Mouse (Mus musculus) heart, embryonic 12.5 days (tissue): ENCODE results near the gene Zcchc10. TPM values are rescaled to one million over a fixed set of nuclear protein-coding genes. Genes with fewer than 3 reads are reported as not detected.
A peak's percentile ranks its signal among the peaks of the same experiment; 100 is the strongest.
"Not testable (repeated sequence)": the region's sequence is repeated elsewhere in the genome, so short reads cannot be mapped to it uniquely, and the experiment has no call there.

ENCODE experiments used
- ATAC-seq: fragments of 200-750 bp; cut with Nextera tagmentation; 2 replicates; pipeline ENCODE4 v1.8.0; 2017; ENCODE audit warnings: moderate TSS enrichment, moderate library complexity; ENCODE audit not compliant: insufficient number of reproducible peaks, low FRiP score
- H3K27ac ChIP-seq: fragments of 300-500 bp; sonication (generic); 2 replicates; pipeline ENCODE4 v1.5.1; 2016; ENCODE audit warnings: mild to moderate bottlenecking, moderate library complexity; ENCODE audit not compliant: poor library complexity, severe bottlenecking
- H3K27me3 ChIP-seq: fragments of 300-500 bp; sonication (generic); replicated peaks from 2 replicates; pipeline ENCODE4 v1.6.1; 2016; ENCODE audit warnings: mild to moderate bottlenecking, moderate library complexity
- H3K36me3 ChIP-seq: fragments of 300-500 bp; sonication (generic); 2 replicates; pipeline ENCODE4 v1.6.1; 2016; ENCODE audit warnings: mild to moderate bottlenecking, moderate library complexity
- H3K4me1 ChIP-seq: fragments of 300-500 bp; sonication (generic); replicated peaks from 2 replicates; pipeline ENCODE4 v1.6.1; 2016; ENCODE audit warnings: mild to moderate bottlenecking
- H3K4me2 ChIP-seq: fragments of 300-500 bp; sonication (generic); 2 replicates; pipeline ENCODE4 v1.6.1; 2016; ENCODE audit warnings: mild to moderate bottlenecking, moderate library complexity
- H3K4me3 ChIP-seq: fragments of 300-500 bp; sonication (generic); 2 replicates; pipeline ENCODE4 v1.5.1; 2016; ENCODE audit warnings: mild to moderate bottlenecking
- H3K9ac ChIP-seq: fragments of 300-500 bp; sonication (generic); 2 replicates; pipeline ENCODE4 v1.6.1; 2016; ENCODE audit warnings: mild to moderate bottlenecking, moderate library complexity
- H3K9me3 ChIP-seq: fragments of 300-500 bp; sonication (generic); replicated peaks from 2 replicates; pipeline ENCODE4 v1.6.1; 2016; ENCODE audit warnings: mild to moderate bottlenecking, moderate library complexity
- WGBS: fragments of 180-500 bp; shearing (Covaris S2); methylation state at CpG from one replicate; pipeline ENCODE4 v1.1.7; 2016; 5-methylcytosine and 5-hydroxymethylcytosine counted together
- polyA plus RNA-seq: library from polyadenylated mRNA; unstranded; fragments of >200 nt; fragmentation: Nextera tagmentation; extraction: Ambion mirVana; gene quantifications from 2 replicates; pipeline ENCODE4 v1.2.1, GENCODE M21; 2016

The Zcchc10 gene
- polyA plus RNA-seq, 1 experiment from 2014 or later: 14.0 TPM

DNA sequence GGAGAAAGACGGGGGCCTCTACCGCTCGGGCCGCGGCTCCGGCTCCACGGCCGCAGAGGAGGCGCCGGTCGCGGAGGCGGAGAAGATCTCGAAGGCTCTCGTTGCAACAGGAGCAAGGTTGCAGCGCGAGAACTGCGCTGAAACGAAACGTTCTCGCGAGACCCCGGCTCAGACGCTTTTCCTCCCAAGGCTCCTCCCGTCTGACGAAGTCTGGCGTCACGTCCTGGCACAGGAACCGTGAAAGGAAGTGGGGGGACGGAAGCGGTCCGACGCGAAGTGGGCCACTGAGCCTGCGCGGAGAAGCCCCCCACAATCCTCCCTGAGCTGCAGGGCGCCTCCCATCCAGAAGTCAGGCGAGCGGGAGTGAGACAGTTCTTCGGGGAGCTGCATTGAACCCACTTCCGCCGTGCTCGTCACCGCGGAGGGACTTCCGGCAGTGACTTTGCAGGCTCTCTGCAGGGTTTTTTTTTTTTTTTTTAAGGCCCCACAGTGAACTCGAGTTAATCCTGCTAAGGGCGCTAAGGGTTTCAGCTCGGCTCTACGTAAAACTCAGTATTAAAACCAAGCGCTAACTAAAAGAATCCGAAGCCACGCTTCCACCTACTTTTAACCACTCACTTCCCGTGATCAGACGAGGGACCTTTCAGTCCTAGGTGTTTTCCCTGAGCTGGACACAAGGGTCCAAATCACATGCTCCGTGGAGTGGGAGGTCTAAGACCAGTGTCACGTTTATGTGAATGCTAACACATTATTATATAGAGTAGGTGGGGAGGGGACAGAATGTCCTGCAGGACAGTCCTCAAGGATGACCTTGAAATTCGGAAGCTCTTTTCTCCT, 23.9 kb upstream of the Zcchc10 start, which contains the start of gene Hspa4:
Hspa4 (minus strand) TSS at position 128 of the 837 bp plus-strand sequence.
- H3K4me1 ChIP-seq: peaks cover 37% of the 10 kb centered on the region
- under 1% methylated on average over 58 of the region's 58 CpGs for WGBS
- peak within 1 kb of the TSS; percentile 88 for H3K4me3 ChIP-seq

DNA sequence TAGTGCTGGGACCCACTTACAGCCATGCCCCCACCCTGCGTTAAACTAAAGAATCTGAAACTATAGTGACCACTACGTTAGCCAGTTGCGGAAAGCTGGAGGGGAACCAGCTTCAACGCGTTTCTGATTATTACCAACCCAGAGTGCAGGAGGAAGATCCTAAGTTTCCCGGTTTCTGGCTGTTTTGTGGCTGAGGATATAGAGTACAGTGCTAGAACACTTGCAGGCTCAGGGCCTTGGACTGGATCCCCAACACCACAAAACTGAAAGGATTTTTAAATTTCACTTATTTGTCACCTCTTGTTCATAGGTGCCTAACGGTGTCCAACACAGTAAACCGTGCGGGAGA, 23.3 kb upstream of the Zcchc10 start:
- peak overlapping the region; percentile 88 for H3K4me3 ChIP-seq
- no peaks in the 10 kb centered on the region for H3K27me3 ChIP-seq
- H3K9me3 ChIP-seq: no peaks in the 10 kb centered on the region
- 51% methylated on average over 9 of the region's 9 CpGs for WGBS
- peaks cover 9% of the 10 kb centered on the region for H3K36me3 ChIP-seq
- ATAC-seq: no peak
- peak overlapping the region; percentile 77 for H3K9ac ChIP-seq
- peaks cover 37% of the 10 kb centered on the region for H3K4me1 ChIP-seq
- H3K4me2 ChIP-seq: peak overlapping the region; percentile 75
- H3K27ac ChIP-seq: peak overlapping the region; percentile 100

More for the DNA sequence above, 23.9 kb upstream of the Zcchc10 start, which contains the start of gene Hspa4:
- Histone ChIP-seq H3K9me3 (no peaks in the 10 kb centered on the region), H3K27ac (peak within 1 kb of the TSS; percentile 100), H3K9ac (peak within 1 kb of the TSS; percentile 98), H3K36me3 (peaks cover 9% of the 10 kb centered on the region), H3K27me3 (no peaks in the 10 kb centered on the region), H3K4me2 (peak within 1 kb of the TSS; percentile 83)
- ATAC-seq: peak; percentile 94

DNA sequence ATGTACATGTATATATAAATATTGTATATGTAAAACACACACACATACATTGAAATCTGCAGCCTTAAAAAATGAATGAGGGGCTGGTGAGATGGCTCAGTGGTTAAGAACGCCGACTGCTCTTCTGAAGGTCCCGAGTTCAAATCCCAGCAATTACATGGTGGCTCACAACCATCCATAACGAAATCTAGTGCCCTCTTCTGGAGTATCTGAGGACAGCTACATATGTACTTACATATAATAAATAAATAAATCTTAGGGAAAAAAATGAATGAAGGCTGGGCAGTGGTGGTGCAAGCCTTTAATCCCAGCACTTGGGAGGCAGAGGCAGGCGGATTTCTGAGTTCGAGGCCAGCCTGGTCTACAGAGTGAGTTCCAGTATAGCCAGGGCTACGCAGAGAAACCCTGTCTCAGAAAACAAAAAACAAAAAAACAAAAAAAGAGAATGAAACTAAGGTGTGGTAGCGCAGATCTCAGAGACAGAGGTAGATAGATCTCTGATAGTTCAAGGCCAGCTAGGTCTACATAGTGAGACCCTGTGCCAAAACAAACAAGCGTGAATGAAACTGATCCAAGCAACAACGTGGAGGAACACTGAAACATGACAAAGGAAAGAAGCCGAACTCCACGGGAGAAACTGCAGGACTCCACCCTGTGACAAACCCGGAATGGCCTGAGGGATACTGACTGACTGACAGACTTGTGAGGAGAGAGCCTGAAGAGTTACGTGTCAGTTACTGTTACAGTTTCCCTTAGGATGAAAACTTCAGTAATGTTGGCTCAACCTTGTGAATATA, 20.2 kb upstream of the Zcchc10 start:
- 83% methylated on average over 14 of the region's 14 CpGs for WGBS
- Histone ChIP-seq H3K9ac (no peak overlapping the region), H3K4me2 (no peak overlapping the region), H3K4me1 (peaks cover 29% of the 10 kb centered on the region), H3K27me3 (no peaks in the 10 kb centered on the region), H3K9me3 (no peaks in the 10 kb centered on the region), H3K36me3 (no peaks in the 10 kb centered on the region), H3K27ac (no peak overlapping the region), H3K4me3 (no peak overlapping the region)
- ATAC-seq: no peak

DNA sequence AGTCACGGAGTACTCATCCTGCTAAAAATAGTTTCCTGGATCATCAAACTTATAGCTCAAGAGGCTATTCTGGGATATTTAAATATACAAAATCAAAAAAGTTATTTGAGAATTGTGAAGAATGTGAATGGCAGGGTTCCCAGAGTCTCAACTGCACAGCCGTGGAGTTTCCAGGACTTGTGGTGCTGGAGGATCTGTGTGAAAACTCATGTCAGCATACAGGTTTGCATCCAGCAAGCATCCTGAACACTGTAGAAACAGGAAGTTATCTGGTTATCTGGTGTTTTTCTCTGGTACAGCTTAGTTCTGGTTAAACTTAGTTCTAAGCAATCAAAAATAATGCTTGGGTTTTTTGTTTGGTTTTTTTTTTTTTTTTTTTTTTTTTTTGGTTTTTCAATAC, 17.5 kb upstream of the Zcchc10 start:
- no peak overlapping the region for H3K27ac ChIP-seq

DNA sequence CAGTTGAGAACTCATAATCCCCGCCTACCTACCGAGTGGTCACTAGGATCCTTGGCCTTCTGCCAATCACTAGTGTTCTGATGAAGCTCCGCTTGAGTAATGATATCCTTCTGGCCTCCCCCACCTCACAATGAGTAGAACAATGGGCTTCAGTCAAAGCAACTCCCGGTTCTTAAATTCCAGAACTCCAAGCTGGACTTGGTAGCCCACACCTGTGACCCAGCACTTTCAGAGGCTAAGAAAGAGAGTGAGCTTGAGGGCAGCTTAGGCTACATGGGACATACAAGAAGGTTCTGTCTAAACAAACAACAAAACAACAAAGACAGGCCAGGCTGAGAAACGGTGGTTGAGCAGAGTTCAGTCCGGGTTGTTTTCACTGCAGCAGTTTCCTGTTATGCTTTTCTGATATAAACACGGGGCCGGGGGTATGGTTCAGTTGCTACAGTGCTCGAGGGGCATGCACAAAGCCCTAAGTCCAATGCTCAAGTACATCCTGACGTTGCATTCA, 16.9 kb upstream of the Zcchc10 start:
- Histone ChIP-seq H3K9ac (no peak overlapping the region), H3K27ac (peak overlapping the region; percentile 91), H3K36me3 (no peaks in the 10 kb centered on the region), H3K27me3 (no peaks in the 10 kb centered on the region), H3K9me3 (no peaks in the 10 kb centered on the region), H3K4me1 (peaks cover 34% of the 10 kb centered on the region), H3K4me3 (no peak overlapping the region), H3K4me2 (no peak overlapping the region)
- 50% methylated on average over 10 of the region's 10 CpGs for WGBS
- ATAC-seq: peak; percentile 33; the same call in 1 of the 2 replicates

More for the DNA sequence above, 17.5 kb upstream of the Zcchc10 start:
- Histone ChIP-seq H3K27me3 (no peaks in the 10 kb centered on the region), H3K4me2 (no peak overlapping the region), H3K36me3 (no peaks in the 10 kb centered on the region), H3K4me3 (no peak overlapping the region), H3K9ac (no peak overlapping the region), H3K4me1 (peaks cover 34% of the 10 kb centered on the region), H3K9me3 (no peaks in the 10 kb centered on the region)
- 53% methylated on average over 2 of the region's 2 CpGs for WGBS
- no peak for ATAC-seq

DNA sequence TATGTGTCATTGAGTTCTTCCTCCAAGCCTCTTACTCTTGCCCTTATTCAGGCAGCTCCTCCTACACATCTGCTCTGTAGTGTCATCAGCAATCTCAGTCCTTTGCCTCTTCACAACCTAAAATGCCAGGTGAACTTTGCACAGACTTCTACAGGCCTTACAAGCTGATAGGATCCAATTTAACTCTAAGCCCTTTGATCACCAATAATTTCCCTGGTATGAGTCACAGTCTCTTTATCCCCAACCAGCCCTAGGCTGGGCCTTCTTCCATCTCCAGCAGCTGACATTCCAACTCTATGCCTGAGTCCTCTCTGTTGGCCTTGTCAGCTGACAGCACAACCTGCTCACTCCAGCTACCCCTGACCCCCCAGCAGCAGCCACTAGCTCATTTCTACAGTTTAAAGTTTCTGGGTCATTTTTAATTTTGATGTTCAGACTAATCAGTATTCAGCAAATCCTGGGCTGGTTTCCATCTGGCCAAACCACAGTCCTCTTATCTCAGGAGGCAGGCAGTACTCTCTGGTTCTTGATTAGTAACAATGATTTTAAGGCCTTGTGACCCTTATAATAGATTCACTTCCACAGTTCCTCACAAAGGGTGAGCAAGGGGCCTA, 16.1 kb upstream of the Zcchc10 start:
- peak; percentile 24; the same call in 1 of the 2 replicates for ATAC-seq
- H3K36me3 ChIP-seq: no peaks in the 10 kb centered on the region

DNA sequence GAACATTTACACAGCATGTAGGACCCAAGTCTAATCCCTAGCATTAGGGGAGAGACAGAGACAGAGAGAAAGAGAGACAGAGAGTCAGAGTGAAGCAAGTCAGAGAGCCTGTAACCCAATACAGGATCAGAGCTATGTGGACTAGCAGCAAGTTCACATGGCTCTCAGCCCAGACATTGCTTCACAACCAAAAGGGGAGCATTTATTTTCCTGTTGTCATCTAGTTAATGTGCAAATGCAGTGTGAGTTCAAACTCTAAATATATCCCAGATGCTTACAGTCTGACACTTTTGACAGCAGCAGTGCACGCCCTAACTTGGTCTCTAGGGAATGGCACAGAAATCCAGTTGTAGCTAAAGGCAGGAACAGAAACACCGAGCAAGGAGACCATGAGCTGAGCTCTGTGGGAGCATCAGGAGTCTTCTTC, 15.6 kb upstream of the Zcchc10 start:
- Histone ChIP-seq H3K9ac (no peak overlapping the region), H3K27me3 (no peaks in the 10 kb centered on the region), H3K36me3 (no peaks in the 10 kb centered on the region), H3K27ac (peak overlapping the region; percentile 91), H3K4me2 (no peak overlapping the region), H3K4me3 (no peak overlapping the region), H3K9me3 (no peaks in the 10 kb centered on the region), H3K4me1 (peaks cover 34% of the 10 kb centered on the region)
- ATAC-seq: peak; percentile 26; the same call in 1 of the 2 replicates
- WGBS: 15% methylated on average over 2 of the region's 2 CpGs

More for the DNA sequence above, 16.1 kb upstream of the Zcchc10 start:
- H3K27ac ChIP-seq: peak overlapping the region; percentile 91
- H3K4me1 ChIP-seq: peaks cover 34% of the 10 kb centered on the region
- H3K4me2 ChIP-seq: no peak overlapping the region
- no peaks in the 10 kb centered on the region for H3K9me3 ChIP-seq
- no peak overlapping the region for H3K9ac ChIP-seq
- no peaks in the 10 kb centered on the region for H3K27me3 ChIP-seq
- no peak overlapping the region for H3K4me3 ChIP-seq

DNA sequence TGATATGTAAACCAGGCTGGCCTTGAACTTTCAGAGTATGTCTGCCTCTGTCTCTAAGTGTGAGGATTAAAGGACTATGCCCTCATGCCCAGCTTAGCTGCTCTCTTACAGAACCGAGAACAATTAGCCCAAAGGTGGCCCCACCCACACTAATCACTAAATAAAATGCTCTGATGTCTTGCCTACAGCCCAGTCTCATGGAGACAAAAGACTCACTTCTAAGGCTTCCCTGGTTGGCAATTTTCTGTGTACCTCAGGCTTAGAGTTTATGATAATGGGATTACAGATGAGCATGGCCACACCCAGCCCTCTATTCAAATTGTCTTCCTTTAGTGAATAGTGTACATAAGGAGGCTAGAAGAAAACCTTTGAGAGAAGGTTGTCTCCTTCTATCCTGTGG, 13.1 kb upstream of the Zcchc10 start:
- no peak for ATAC-seq
- Histone ChIP-seq H3K36me3 (no peaks in the 10 kb centered on the region), H3K27ac (no peak overlapping the region), H3K4me2 (no peak overlapping the region), H3K4me3 (no peak overlapping the region), H3K4me1 (peaks cover 34% of the 10 kb centered on the region), H3K9me3 (no peaks in the 10 kb centered on the region), H3K9ac (no peak overlapping the region), H3K27me3 (no peaks in the 10 kb centered on the region)
- 66% methylated on average over 1 of the region's 1 CpGs for WGBS

DNA sequence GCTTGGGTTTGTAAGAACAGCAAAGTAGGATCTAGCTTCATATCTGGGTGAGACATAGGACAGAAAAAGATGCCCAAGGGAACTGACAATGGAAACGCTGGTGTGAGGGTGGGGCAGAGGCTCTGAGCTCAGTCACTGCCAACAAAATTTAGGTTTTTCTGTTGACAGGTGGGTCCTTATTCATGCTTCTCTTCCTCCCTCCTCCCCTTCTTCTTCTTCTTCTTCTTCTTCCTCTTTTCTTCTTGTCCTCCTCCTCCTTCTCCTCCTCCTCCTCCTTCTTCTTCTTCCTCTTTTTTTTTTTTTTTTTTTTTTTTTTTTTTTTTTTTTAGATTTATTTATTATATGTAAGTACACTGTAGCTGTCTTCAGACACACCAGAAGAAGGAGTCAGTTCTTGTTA, 11.7 kb upstream of the Zcchc10 start:
- WGBS: 56% methylated on average over 1 of the region's 1 CpGs
- peaks cover 31% of the 10 kb centered on the region for H3K4me1 ChIP-seq
- H3K27me3 ChIP-seq, H3K4me2 ChIP-seq, H3K9me3 ChIP-seq, H3K36me3 ChIP-seq, H3K9ac ChIP-seq, H3K4me3 ChIP-seq, H3K27ac ChIP-seq, ATAC-seq: not testable (repeated sequence)

DNA sequence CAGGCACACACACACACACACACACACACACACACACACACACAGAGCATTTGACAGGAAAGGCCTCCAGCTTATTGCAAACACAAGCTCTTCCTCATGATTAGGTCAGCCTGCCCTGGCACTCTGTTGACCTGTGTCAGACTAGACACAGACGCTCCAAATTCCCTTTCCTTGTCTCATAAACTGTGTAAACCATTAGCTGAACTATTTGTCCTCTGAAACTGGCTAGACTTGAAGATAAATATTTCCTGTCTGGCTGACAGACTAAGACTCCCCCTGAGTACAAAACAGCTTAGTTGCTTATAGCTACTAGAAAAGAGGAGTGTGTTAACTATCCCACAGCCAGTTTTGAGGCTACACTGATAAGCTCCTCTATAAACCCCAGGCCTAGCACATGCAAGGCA, 9.7 kb upstream of the Zcchc10 start:
- ATAC-seq: peak; percentile 57
- Histone ChIP-seq H3K36me3 (no peaks in the 10 kb centered on the region), H3K27ac (peak overlapping the region; percentile 60), H3K9ac (no peak overlapping the region), H3K4me3 (no peak overlapping the region), H3K4me2 (no peak overlapping the region), H3K27me3 (no peaks in the 10 kb centered on the region), H3K4me1 (peaks cover 14% of the 10 kb centered on the region), H3K9me3 (no peaks in the 10 kb centered on the region)
- 29% methylated on average over 1 of the region's 1 CpGs for WGBS

DNA sequence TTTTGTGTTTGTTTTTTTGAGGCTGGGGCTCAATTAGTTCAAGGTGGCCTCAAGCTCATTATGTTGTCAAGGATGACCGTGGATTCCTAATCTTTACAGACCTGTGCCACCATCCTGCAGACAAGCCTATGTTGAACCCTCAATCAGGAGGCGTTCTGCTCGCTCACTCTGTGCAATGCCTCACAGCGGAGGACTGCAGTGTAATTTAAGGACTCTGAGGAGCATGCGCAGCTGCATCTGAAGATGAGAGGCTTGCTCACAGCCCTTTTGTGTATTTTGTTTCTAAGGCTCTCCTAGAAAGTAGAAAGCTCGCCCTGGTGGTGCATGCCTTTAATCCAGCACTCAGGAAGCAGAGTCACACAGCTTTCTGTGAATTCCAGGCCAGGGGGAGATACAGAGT, 7.5 kb upstream of the Zcchc10 start:
- no peak overlapping the region for H3K27ac ChIP-seq
- no peak overlapping the region for H3K9ac ChIP-seq
- H3K4me3 ChIP-seq: no peak overlapping the region
- no peaks in the 10 kb centered on the region for H3K9me3 ChIP-seq
- no peaks in the 10 kb centered on the region for H3K36me3 ChIP-seq
- peaks cover 3% of the 10 kb centered on the region; the same call in 1 of the 2 replicates for H3K4me1 ChIP-seq
- H3K4me2 ChIP-seq: no peak overlapping the region
- H3K27me3 ChIP-seq: no peaks in the 10 kb centered on the region
- WGBS: 57% methylated on average over 6 of the region's 6 CpGs
- ATAC-seq: no peak
